Mouse (Mus musculus): ENCODE measurements around the gene 6430571L13Rik.

Gene 6430571L13Rik

GRCm38 (mm10) chr9:107386722-107387121 is 46.3 kb downstream of the 6430571L13Rik start:
- no peak for DNase-seq

GRCm38 (mm10) chr9:107387708-107388107 is 47.3 kb downstream of the 6430571L13Rik start:
- no peak for DNase-seq

- no peak for DNase-seq
Observed at GRCm38 (mm10) chr9:107388263-107388662, 47.9 kb downstream of the 6430571L13Rik start.

GRCm38 (mm10) chr9:107396397-107396796 is 56.0 kb downstream of the 6430571L13Rik start:
- no peak for DNase-seq

- DNase-seq = no peak
Observed at GRCm38 (mm10) chr9:107398968-107399367, 58.6 kb downstream of the 6430571L13Rik start.

GRCm38 (mm10) chr9:107399491-107399971 is 59.1 kb downstream of the 6430571L13Rik start, which contains the start of gene Cacna2d2:
Cacna2d2 (plus strand) TSS chr9:107399612.
- DNase-seq = peak; percentile 45

- no peak for DNase-seq
Observed at GRCm38 (mm10) chr9:107400060-107400511, 59.7 kb downstream of the 6430571L13Rik start.

GRCm38 (mm10) chr9:107400666-107401285 is 60.4 kb downstream of the 6430571L13Rik start:
- DNase-seq = no peak
